Mouse (Mus musculus): ENCODE measurements around the gene Atad2b. TPM values are rescaled to one million over a fixed set of nuclear protein-coding genes. Genes with fewer than 3 reads are reported as not detected.

Gene Atad2b
- total and polyA plus RNA-seq, 3 experiments = 6.9 to 10.3 (median 7.3) TPM

GRCm38 (mm10) chr12:5038008-5038407 is 120.9 kb downstream of the Atad2b start:
- H3K27me3 ChIP-seq (replicated peaks) = no peaks in the 10 kb centered on the region
- no peak overlapping the region for H3K27ac ChIP-seq (ENCODE audit: insufficient read depth, low read depth)
- no peaks in the 10 kb centered on the region for H3K4me1 ChIP-seq (ENCODE audit: control insufficient read depth in 1 of 2, insufficient read depth in 2 of 2)
- no peaks in the 10 kb centered on the region for H3K79me2 ChIP-seq (replicated peaks; ENCODE audit: control insufficient read depth, extremely low read depth, insufficient read depth, poor library complexity, severe bottlenecking)
- no peak for DNase-seq (ENCODE audit: extremely low read depth)
- no peak overlapping the region for H3K4me2 ChIP-seq (ENCODE audit: insufficient read depth, low read depth, poor library complexity, severe bottlenecking)
- H3K36me3 ChIP-seq (replicated peaks in 1 of 2; ENCODE audit: control insufficient read depth in 1 of 2, insufficient read depth in 1 of 2, low read length in 1 of 2) = peaks cover 6 to 59% of the 10 kb centered on the region in 2 experiments
- no peak overlapping the region for H3K9ac ChIP-seq (ENCODE audit: insufficient read depth, low read depth)
- H3K9me3 ChIP-seq (replicated peaks; ENCODE audit: low read length) = no peaks in the 10 kb centered on the region
- dilution Hi-C loops (cut with MboI; ENCODE audit: extremely low pct_ligation_motif_present, extremely low pct_unique_long_range_greater_than_20kb, low sequenced_read_pairs) (no loop called here), in situ Hi-C loops (cut with MboI; ENCODE audit: low pct_ligation_motif_present, low pct_unique_long_range_greater_than_20kb, low sequenced_read_pairs) (no loop called here)
- H3K4me3 ChIP-seq (replicated peaks in 1 of 3; ENCODE audit: low read depth in 2 of 3, low read length in 2 of 3, poor library complexity in 1 of 3) = no peak overlapping the region
- TF ChIP-seq E2F4 (IDR thresholded peaks at IDR 0.05; ENCODE audit: insufficient replicate concordance, low read depth, low read length) (no peak), USF1 (IDR thresholded peaks at IDR 0.05; ENCODE audit: low read depth, low read length) (no peak), HCFC1 (IDR thresholded peaks at IDR 0.05; ENCODE audit: low read depth, low read length) (no peak), POLR2AphosphoS2 (IDR thresholded peaks at IDR 0.05; ENCODE audit: low read depth, low read length) (no peak), TCF12 (IDR thresholded peaks at IDR 0.05; ENCODE audit: low read depth, low read length) (no peak), MAZ (IDR thresholded peaks at IDR 0.05; ENCODE audit: low read depth, low read length) (no peak)

GRCm38 (mm10) chr12:5044141-5044540 is 127.0 kb downstream of the Atad2b start:
- peaks cover 0 to 23% of the 10 kb centered on the region in 2 experiments for H3K36me3 ChIP-seq (replicated peaks in 1 of 2; ENCODE audit: control insufficient read depth in 1 of 2, insufficient read depth in 1 of 2, low read length in 1 of 2)
- no peaks in the 10 kb centered on the region for H3K4me1 ChIP-seq (ENCODE audit: control insufficient read depth in 1 of 2, insufficient read depth in 2 of 2)
- no peaks in the 10 kb centered on the region for H3K79me2 ChIP-seq (replicated peaks; ENCODE audit: control insufficient read depth, extremely low read depth, insufficient read depth, poor library complexity, severe bottlenecking)
- no peak overlapping the region for H3K4me3 ChIP-seq (replicated peaks in 1 of 3; ENCODE audit: low read depth in 2 of 3, low read length in 2 of 3, poor library complexity in 1 of 3)
- H3K27me3 ChIP-seq (replicated peaks) = no peaks in the 10 kb centered on the region
- dilution Hi-C loops (cut with MboI; ENCODE audit: extremely low pct_ligation_motif_present, extremely low pct_unique_long_range_greater_than_20kb, low sequenced_read_pairs) = no loop called here
- no peak for TF ChIP-seq ELF1 (IDR thresholded peaks at IDR 0.05; ENCODE audit: low read depth, low read length)
- no peak for TF ChIP-seq SIN3A (IDR thresholded peaks at IDR 0.05; ENCODE audit: low read length)
- TF ChIP-seq CHD1 (IDR thresholded peaks at IDR 0.05; ENCODE audit: low read depth, low read length) = no peak
- TF ChIP-seq ETS1 (conservative IDR thresholded peaks at IDR 0.05; ENCODE audit: low read depth, low read length) = no peak
- H3K27ac ChIP-seq (ENCODE audit: insufficient read depth, low read depth) = no peak overlapping the region
- DNase-seq (ENCODE audit: extremely low read depth) = no peak
- in situ Hi-C loops (cut with MboI; ENCODE audit: low pct_ligation_motif_present, low pct_unique_long_range_greater_than_20kb, low sequenced_read_pairs) = no loop called here
- no peaks in the 10 kb centered on the region for H3K9me3 ChIP-seq (replicated peaks; ENCODE audit: low read length)
- no peak overlapping the region for H3K4me2 ChIP-seq (ENCODE audit: insufficient read depth, low read depth, poor library complexity, severe bottlenecking)
- H3K9ac ChIP-seq (ENCODE audit: insufficient read depth, low read depth) = no peak overlapping the region

GRCm38 (mm10) chr12:5048104-5048503 is 131.0 kb downstream of the Atad2b start:
- Histone ChIP-seq H3K4me3 (replicated peaks in 1 of 3; ENCODE audit: low read depth in 2 of 3, low read length in 2 of 3, poor library complexity in 1 of 3) (no peak overlapping the region), H3K27ac (ENCODE audit: insufficient read depth, low read depth) (no peak overlapping the region), H3K4me1 (ENCODE audit: control insufficient read depth in 1 of 2, insufficient read depth in 2 of 2) (no peaks in the 10 kb centered on the region), H3K79me2 (replicated peaks; ENCODE audit: control insufficient read depth, extremely low read depth, insufficient read depth, poor library complexity, severe bottlenecking) (no peaks in the 10 kb centered on the region), H3K9ac (ENCODE audit: insufficient read depth, low read depth) (no peak overlapping the region), H3K36me3 (replicated peaks in 1 of 2; ENCODE audit: control insufficient read depth in 1 of 2, insufficient read depth in 1 of 2, low read length in 1 of 2) (peaks cover 0 to 7% of the 10 kb centered on the region in 2 experiments), H3K27me3 (replicated peaks) (no peaks in the 10 kb centered on the region), H3K4me2 (ENCODE audit: insufficient read depth, low read depth, poor library complexity, severe bottlenecking) (no peak overlapping the region), H3K9me3 (replicated peaks; ENCODE audit: low read length) (peaks cover 9% of the 10 kb centered on the region)
- in situ Hi-C loops (cut with MboI; ENCODE audit: low pct_ligation_motif_present, low pct_unique_long_range_greater_than_20kb, low sequenced_read_pairs) (no loop called here), dilution Hi-C loops (cut with MboI; ENCODE audit: extremely low pct_ligation_motif_present, extremely low pct_unique_long_range_greater_than_20kb, low sequenced_read_pairs) (no loop called here)
- TF ChIP-seq CTCF (conservative IDR thresholded peaks at IDR 0.05 in 1 of 2, IDR thresholded peaks at IDR 0.05 in 1 of 2; ENCODE audit: low read depth in 2 of 2, low read length in 2 of 2) (no peak), ZNF384 (IDR thresholded peaks at IDR 0.05; ENCODE audit: low read depth, low read length) (peak; percentile 22; the same call in 1 of the 2 replicates)
- DNase-seq (ENCODE audit: extremely low read depth) = no peak
